Mouse (Mus musculus): ENCODE measurements at regions not wholly inside any gene's neighbourhood (a gene's known extent, or its start where the extent isn't known, plus 50 kb on each side); places are given as distances from the start of the nearest gene placed in this dataset.

DNA sequence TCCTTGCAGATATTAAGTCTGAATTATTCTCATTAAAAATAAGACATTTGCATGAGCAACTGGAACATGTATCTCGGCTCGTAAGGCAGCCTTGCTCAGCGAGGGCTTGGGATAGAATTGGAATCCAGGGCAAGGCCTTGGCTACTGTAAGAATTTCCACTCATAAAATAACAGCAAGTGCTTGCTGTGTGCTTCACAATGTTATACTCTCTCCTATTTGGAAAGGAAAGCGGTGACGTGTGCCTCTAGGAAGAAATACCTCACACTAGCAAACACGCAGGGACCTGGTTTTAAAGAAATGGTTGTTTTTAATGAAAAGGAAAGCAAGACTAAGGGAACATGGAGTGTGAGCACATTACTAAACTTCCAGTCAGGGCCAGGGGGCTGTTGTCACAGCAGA lies 69.3 kb upstream of the Cops8 start:
- DNase-seq, result no peak
- Histone ChIP-seq H3K27ac (no peak overlapping the region), H3K4me1 (ENCODE audit: control insufficient read depth, insufficient read depth, low read length) (no peaks in the 10 kb centered on the region), H3K36me3 (ENCODE audit: control insufficient read depth, insufficient read depth, low read length) (no peaks in the 10 kb centered on the region), H3K9ac (ENCODE audit: low read depth, low read length) (no peak overlapping the region), H3K79me2 (replicated peaks; ENCODE audit: control insufficient read depth, insufficient read depth, low read length) (no peaks in the 10 kb centered on the region), H3K4me3 (no peak overlapping the region), H3K27me3 (ENCODE audit: control insufficient read depth, insufficient read depth, low read length) (no peaks in the 10 kb centered on the region)
- intact Hi-C loops (cut with DNase I), result no loop called here
- no peak for TF ChIP-seq POLR2A (IDR thresholded peaks at IDR 0.05; ENCODE audit: insufficient read depth, low read depth, low read length)
- no peak for TF ChIP-seq EP300 (IDR thresholded peaks at IDR 0.05; ENCODE audit: insufficient read depth, low read depth, low read length)
- TF ChIP-seq CTCF (IDR thresholded peaks at IDR 0.05), result no peak
- 90% methylated on average over 6 of the region's 6 CpGs for WGBS

GRCm38 (mm10) chr1:90536105-90536504 lies 66.7 kb upstream of the Cops8 start:
- TF ChIP-seq CTCF (IDR thresholded peaks at IDR 0.05) (no peak), POLR2A (IDR thresholded peaks at IDR 0.05; ENCODE audit: insufficient read depth, low read depth, low read length) (no peak), EP300 (IDR thresholded peaks at IDR 0.05; ENCODE audit: insufficient read depth, low read depth, low read length) (no peak)
- intact Hi-C loops (cut with DNase I), result no loop called here
- no peak overlapping the region for H3K9ac ChIP-seq (ENCODE audit: low read depth, low read length)
- DNase-seq, result no peak
- no peaks in the 10 kb centered on the region for H3K27me3 ChIP-seq (ENCODE audit: control insufficient read depth, insufficient read depth, low read length)
- H3K36me3 ChIP-seq (ENCODE audit: control insufficient read depth, insufficient read depth, low read length), result no peaks in the 10 kb centered on the region
- no peaks in the 10 kb centered on the region for H3K4me1 ChIP-seq (ENCODE audit: control insufficient read depth, insufficient read depth, low read length)
- H3K27ac ChIP-seq, result no peak overlapping the region
- no peak overlapping the region for H3K4me3 ChIP-seq
- H3K79me2 ChIP-seq (replicated peaks; ENCODE audit: control insufficient read depth, insufficient read depth, low read length), result no peaks in the 10 kb centered on the region

GRCm38 (mm10) chr1:90543801-90544795 lies 58.7 kb upstream of the Cops8 start:
- Histone ChIP-seq H3K4me3 (no peak overlapping the region), H3K4me1 (ENCODE audit: control insufficient read depth, insufficient read depth, low read length) (no peaks in the 10 kb centered on the region), H3K27me3 (ENCODE audit: control insufficient read depth, insufficient read depth, low read length) (no peaks in the 10 kb centered on the region), H3K27ac (no peak overlapping the region), H3K36me3 (ENCODE audit: control insufficient read depth, insufficient read depth, low read length) (no peaks in the 10 kb centered on the region), H3K9ac (ENCODE audit: low read depth, low read length) (no peak overlapping the region), H3K79me2 (replicated peaks; ENCODE audit: control insufficient read depth, insufficient read depth, low read length) (no peaks in the 10 kb centered on the region)
- WGBS, result 70% methylated on average over 19 of the region's 19 CpGs
- no peak for TF ChIP-seq CTCF (IDR thresholded peaks at IDR 0.05)
- no peak for TF ChIP-seq EP300 (IDR thresholded peaks at IDR 0.05; ENCODE audit: insufficient read depth, low read depth, low read length)
- TF ChIP-seq POLR2A (IDR thresholded peaks at IDR 0.05; ENCODE audit: insufficient read depth, low read depth, low read length), result no peak
- no peak for DNase-seq
- intact Hi-C loops (cut with DNase I), result no loop called here

GRCm38 (mm10) chr1:90544821-90545536 lies 57.8 kb upstream of the Cops8 start:
- intact Hi-C loops (cut with DNase I), result no loop called here
- H3K9ac ChIP-seq (ENCODE audit: low read depth, low read length), result no peak overlapping the region
- no peak for TF ChIP-seq POLR2A (IDR thresholded peaks at IDR 0.05; ENCODE audit: insufficient read depth, low read depth, low read length)
- H3K4me3 ChIP-seq, result no peak overlapping the region
- no peaks in the 10 kb centered on the region for H3K79me2 ChIP-seq (replicated peaks; ENCODE audit: control insufficient read depth, insufficient read depth, low read length)
- no peaks in the 10 kb centered on the region for H3K36me3 ChIP-seq (ENCODE audit: control insufficient read depth, insufficient read depth, low read length)
- no peaks in the 10 kb centered on the region for H3K4me1 ChIP-seq (ENCODE audit: control insufficient read depth, insufficient read depth, low read length)
- H3K27me3 ChIP-seq (ENCODE audit: control insufficient read depth, insufficient read depth, low read length), result no peaks in the 10 kb centered on the region
- DNase-seq, result no peak
- 48% methylated on average over 9 of the region's 9 CpGs for WGBS
- H3K27ac ChIP-seq, result no peak overlapping the region

GRCm38 (mm10) chr1:90552644-90553043 lies 50.1 kb upstream of the Cops8 start:
- H3K79me2 ChIP-seq (replicated peaks; ENCODE audit: control insufficient read depth, insufficient read depth, low read length), result no peaks in the 10 kb centered on the region
- no peak for TF ChIP-seq POLR2A (IDR thresholded peaks at IDR 0.05; ENCODE audit: insufficient read depth, low read depth, low read length)
- TF ChIP-seq CTCF (IDR thresholded peaks at IDR 0.05), result no peak
- no peak for TF ChIP-seq EP300 (IDR thresholded peaks at IDR 0.05; ENCODE audit: insufficient read depth, low read depth, low read length)
- no peak overlapping the region for H3K4me3 ChIP-seq
- 56% methylated on average over 6 of the region's 6 CpGs for WGBS
- intact Hi-C loops (cut with DNase I), result no loop called here
- H3K9ac ChIP-seq (ENCODE audit: low read depth, low read length), result no peak overlapping the region
- H3K27me3 ChIP-seq (ENCODE audit: control insufficient read depth, insufficient read depth, low read length), result no peaks in the 10 kb centered on the region
- DNase-seq, result no peak
- H3K36me3 ChIP-seq (ENCODE audit: control insufficient read depth, insufficient read depth, low read length), result no peaks in the 10 kb centered on the region
- H3K27ac ChIP-seq, result no peak overlapping the region
- no peaks in the 10 kb centered on the region for H3K4me1 ChIP-seq (ENCODE audit: control insufficient read depth, insufficient read depth, low read length)

Data from heart, adult 2 months (tissue).